ENCODE assay signal across 13 mouse cellular contexts in the genomic region with DNA sequence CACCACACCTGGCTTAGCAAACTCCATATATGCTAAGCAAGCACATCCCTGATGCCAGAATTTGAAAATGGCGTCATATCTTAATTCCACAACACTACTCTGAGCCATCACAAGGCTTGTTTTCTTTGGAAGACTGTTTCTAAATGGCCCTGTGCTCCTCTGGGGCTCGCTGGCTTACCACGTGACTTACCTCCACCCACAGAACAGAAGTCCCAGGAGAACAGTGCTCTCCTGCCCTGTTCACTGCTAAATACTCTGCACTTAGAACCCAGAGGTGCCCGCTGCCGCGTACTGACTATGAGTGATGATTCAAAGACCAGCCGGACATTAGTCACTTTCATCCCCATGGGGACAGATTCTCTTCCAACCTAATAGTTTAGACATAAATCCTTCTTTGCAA.
DNase-seq lines count a peak whose midpoint lies in the region; ATAC-seq and TF ChIP-seq lines count a peak whose summit lies in the region.
"Had no signal": no experiment of that assay in that cellular context is flagged by ENCODE, and none has a peak within 500 bp of the region (broad histone marks: within the 10 kb centered on the region; RNA-seq: fewer than 3 reads in every experiment).

No protein-coding gene starts in this region.

- 0 out of 2 replicates have a peak overlapping the region, but pooled peaks have one; percentile 31 for H3K27ac ChIP-seq in forebrain, embryonic 15.5 days (replicated peaks)
- no peak overlapping the region for H3K27ac ChIP-seq in forebrain, postnatal 0 days (ENCODE audit: low read depth, low read length)
- peak overlapping the region; percentile 6; the same call in 1 of the 2 replicates for H3K27ac ChIP-seq in layer of hippocampus, adult 2 months
- H3K27ac ChIP-seq: lung, embryonic 15.5 days; midbrain, embryonic 13.5 days had no signal

- H3K27me3 ChIP-seq in forebrain, embryonic 15.5 days: 0 out of 2 replicates have a peak, but pooled peaks cover 5% of the 10 kb centered on the region
- H3K27me3 ChIP-seq in forebrain, postnatal 0 days (ENCODE audit: insufficient read depth, low read length): no peaks in the 10 kb centered on the region
- H3K27me3 ChIP-seq: lung, embryonic 15.5 days; neural tube, embryonic 15.5 days had no signal

- ATAC-seq in forebrain, embryonic 15.5 days (replicated peaks): no peak
- ATAC-seq in forebrain, postnatal 0 days: no peak
- no peak for ATAC-seq in CD4-positive, CD25-positive, alpha-beta regulatory T cell, adult 4 months
- ATAC-seq: midbrain, embryonic 13.5 days had no signal

- no peaks in the 10 kb centered on the region for H3K36me3 ChIP-seq in forebrain, embryonic 15.5 days
- no peaks in the 10 kb centered on the region for H3K36me3 ChIP-seq in forebrain, postnatal 0 days (ENCODE audit: insufficient read depth)
- H3K36me3 ChIP-seq: lung, embryonic 15.5 days; midbrain, embryonic 13.5 days; neural tube, embryonic 15.5 days had no signal

- H3K4me3 ChIP-seq in forebrain, embryonic 15.5 days: no peak overlapping the region
- H3K4me3 ChIP-seq in forebrain, postnatal 0 days (ENCODE audit: low read depth, low read length): no peak overlapping the region
- H3K4me3 ChIP-seq in layer of hippocampus, adult 2 months: no peak overlapping the region
- H3K4me3 ChIP-seq: lung, embryonic 15.5 days; midbrain, embryonic 13.5 days; neural tube, embryonic 15.5 days had no signal

- no peak for DNase-seq in forebrain, postnatal 0 days
- DNase-seq in layer of hippocampus, adult 2 months (ENCODE audit: low spot score in 2 of 2): no peak
- DNase-seq in layer of hippocampus, postnatal 10 days (ENCODE audit: low spot score in 2 of 2): no peak
- peak; percentile 45 for DNase-seq in fibroblast of lung, adult 2 months (ENCODE audit: low read depth)
- peak; percentile 43 for DNase-seq in mesoderm, embryonic 11.5 days (ENCODE audit: low read depth, low spot score)
- DNase-seq in thymus, postnatal 10 days (ENCODE audit: low spot score in 2 of 2): no peak
- DNase-seq: adrenal gland, postnatal 25 days; layer of hippocampus, adult 9-11 months had no signal

- no peak overlapping the region for H3K4me2 ChIP-seq in forebrain, embryonic 15.5 days (replicated peaks)
- H3K4me2 ChIP-seq in forebrain, postnatal 0 days (ENCODE audit: low read depth): no peak overlapping the region
- H3K4me2 ChIP-seq: lung, embryonic 15.5 days; midbrain, embryonic 13.5 days; neural tube, embryonic 15.5 days had no signal

- H3K9me3 ChIP-seq in forebrain, embryonic 15.5 days: no peaks in the 10 kb centered on the region
- no peaks in the 10 kb centered on the region for H3K9me3 ChIP-seq in forebrain, postnatal 0 days (ENCODE audit: low read length)
- H3K9me3 ChIP-seq: lung, embryonic 15.5 days; midbrain, embryonic 13.5 days; neural tube, embryonic 15.5 days had no signal

- WGBS in forebrain, embryonic 15.5 days: 84% methylated on average over 7 of the region's 7 CpGs
- WGBS in forebrain, postnatal 0 days: 83% methylated on average over 7 of the region's 7 CpGs

- H3K9ac ChIP-seq in forebrain, embryonic 15.5 days (replicated peaks): no peak overlapping the region
- no peak overlapping the region for H3K9ac ChIP-seq in forebrain, postnatal 0 days
- H3K9ac ChIP-seq: lung, embryonic 15.5 days; midbrain, embryonic 13.5 days; neural tube, embryonic 15.5 days had no signal

- TF ChIP-seq CTCF in forebrain, postnatal 0 days (IDR thresholded peaks at IDR 0.05; ENCODE audit: low read depth): no peak
- TF ChIP-seq CTCF in layer of hippocampus, adult 2 months (conservative IDR thresholded peaks at IDR 0.05): no peak

- H3K4me1 ChIP-seq in forebrain, embryonic 15.5 days: peaks cover 44% of the 10 kb centered on the region
- peaks cover 16% of the 10 kb centered on the region; the same call in 1 of the 2 replicates for H3K4me1 ChIP-seq in forebrain, postnatal 0 days (ENCODE audit: insufficient read depth)

Comparison
In these comparisons a context has a peak if more than half of its experiments do, and no peak if none do; other contexts are left out.
1. DNase-seq: peak in fibroblast of lung, adult 2 months (single experiment) and mesoderm, embryonic 11.5 days (single experiment); none in forebrain, postnatal 0 days (single experiment), layer of hippocampus, adult 2 months (0 of 2), layer of hippocampus, postnatal 10 days (0 of 2) and thymus, postnatal 10 days (0 of 2).